9 mouse cellular contexts compared by ENCODE assay signal in genomic region chr10:57183560-57183959, GRCm38 (mm10).
A peak's percentile ranks its signal among the peaks of the same experiment; 100 is the strongest.
DNase-seq lines count a peak whose midpoint lies in the region; ATAC-seq and TF ChIP-seq lines count a peak whose summit lies in the region.
"Had no signal": no experiment of that assay in that cellular context is flagged by ENCODE, and none has a peak within 500 bp of the region (broad histone marks: within the 10 kb centered on the region; RNA-seq: fewer than 3 reads in every experiment).

No protein-coding gene starts in this region.

- H3K9me3 ChIP-seq in liver, embryonic 12.5 days (replicated peaks), result no peaks in the 10 kb centered on the region

- no peak for TF ChIP-seq CTCF in liver, adult 2 months (IDR thresholded peaks at IDR 0.05; ENCODE audit: low read depth, low read length)
- peak; percentile 28; the same call in 1 of the 2 replicates for TF ChIP-seq CTCF in brain, embryonic 14.5 days (IDR thresholded peaks at IDR 0.05; ENCODE audit: borderline replicate concordance, extremely low read depth, insufficient read depth, insufficient read length)

- intact Hi-C loops in heart, postnatal 14 days (cut with DNase I), result loop anchor here (2.0 to 10.0 kb wide), 4 partner anchors 71 to 815 kb away; no protein-coding TSS in a partner anchor

- H3K4me1 ChIP-seq in liver, adult 2 months (ENCODE audit: control insufficient read depth, insufficient read depth, low read length), result no peaks in the 10 kb centered on the region
- no peaks in the 10 kb centered on the region for H3K4me1 ChIP-seq in liver, embryonic 12.5 days

- no peak for TF ChIP-seq POLR2A in liver, adult 2 months (IDR thresholded peaks at IDR 0.05; ENCODE audit: extremely low read depth, insufficient read depth, low read length)
- no peak for TF ChIP-seq POLR2A in brain, embryonic 14.5 days (IDR thresholded peaks at IDR 0.05; ENCODE audit: borderline replicate concordance, extremely low read depth, insufficient read depth, insufficient read length, poor library complexity, severe bottlenecking)

- H3K79me2 ChIP-seq in liver, adult 2 months (ENCODE audit: control insufficient read depth, insufficient read depth, low read length), result no peaks in the 10 kb centered on the region

- peak; percentile 8 to 20 for DNase-seq in cerebellum, adult 18-20 months
- no peak for DNase-seq in cerebellum, adult 9-10 months
- DNase-seq in liver, adult 2 months (ENCODE audit: extremely low read depth, low read depth, low spot score), result peak; percentile 2
- peak; percentile 79 for DNase-seq in brain, embryonic 14.5 days (ENCODE audit: low read depth)
- peak; percentile 64 to 71 for DNase-seq in heart, postnatal 14 days
- peak; percentile 15 to 46 for DNase-seq in lung, adult 18-20 months

- H3K36me3 ChIP-seq in liver, adult 2 months (ENCODE audit: control insufficient read depth, insufficient read depth, low read length), result no peaks in the 10 kb centered on the region
- H3K36me3 ChIP-seq in liver, embryonic 12.5 days, result no peaks in the 10 kb centered on the region

- no peak overlapping the region for H3K27ac ChIP-seq in liver, adult 2 months (replicated peaks; ENCODE audit: insufficient read depth, low read depth, low read length)
- H3K27ac ChIP-seq in liver, embryonic 12.5 days, result no peak overlapping the region
- H3K27ac ChIP-seq: macrophage had no signal

- H3K4me2 ChIP-seq in liver, embryonic 12.5 days, result no peak overlapping the region

- no peak overlapping the region for H3K9ac ChIP-seq in liver, adult 2 months (ENCODE audit: low read depth, low read length)
- no peak overlapping the region for H3K9ac ChIP-seq in liver, embryonic 12.5 days

- ATAC-seq in liver, embryonic 12.5 days, result no peak
- ATAC-seq in megakaryocyte-erythroid progenitor cell, adult 5-6 weeks (replicated peaks; ENCODE audit: low FRiP score, low TSS enrichment, poor library complexity, severe bottlenecking), result no peak

- 74% methylated on average over 1 of the region's 1 CpGs for WGBS in liver, adult 2 months
- 65% methylated on average over 1 of the region's 1 CpGs for WGBS in liver, embryonic 12.5 days (ENCODE audit: insufficient replicate concordance)

- H3K27me3 ChIP-seq in liver, adult 2 months (ENCODE audit: control insufficient read depth, insufficient read depth, low read length), result no peaks in the 10 kb centered on the region
- no peaks in the 10 kb centered on the region for H3K27me3 ChIP-seq in liver, embryonic 12.5 days (replicated peaks)

- no peak overlapping the region for H3K4me3 ChIP-seq in liver, adult 2 months (ENCODE audit: insufficient read depth, low read depth, low read length)
- H3K4me3 ChIP-seq in liver, embryonic 12.5 days, result no peak overlapping the region
